Comparison of ENCODE assay signal across 11 mouse cellular contexts in the genomic region with DNA sequence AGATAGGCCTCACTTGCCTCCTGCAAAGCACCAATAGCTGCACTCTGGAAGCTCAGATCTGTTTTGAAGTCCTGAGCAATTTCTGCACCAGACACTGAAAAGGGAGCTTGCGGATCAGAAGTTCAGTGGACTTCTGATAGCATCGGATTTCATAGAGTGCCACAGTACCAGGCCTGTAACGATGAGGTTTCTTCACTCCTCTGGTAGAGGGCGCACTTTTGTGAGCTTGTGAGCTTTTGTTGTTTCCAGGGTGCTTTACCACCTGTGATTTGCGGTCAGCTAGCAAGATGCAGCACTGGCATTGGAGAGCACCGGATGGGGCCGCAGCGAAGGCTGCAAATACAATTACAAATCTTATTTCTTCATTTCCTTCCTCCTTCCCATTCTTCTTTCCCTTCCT. TPM values are rescaled to one million over a fixed set of nuclear protein-coding genes. Genes with fewer than 3 reads are reported as not detected.
DNase-seq lines count a peak whose midpoint lies in the region; ATAC-seq and TF ChIP-seq lines count a peak whose summit lies in the region.
"Had no signal": no experiment of that assay in that cellular context is flagged by ENCODE, and none has a peak within 500 bp of the region (broad histone marks: within the 10 kb centered on the region; RNA-seq: fewer than 3 reads in every experiment).

No protein-coding gene starts in this region.

- DNase-seq in B cell, adult 2 months: peak; percentile 64 to 66
- peak; percentile 57 for DNase-seq in lung, postnatal 36 days
- DNase-seq in cerebellum, adult 18-20 months: no peak
- no peak for DNase-seq in adrenal gland, adult 8-10 months

- no peak overlapping the region for H3K27ac ChIP-seq in intestine, postnatal 0 days (ENCODE audit: low read depth, low read length)
- no peak overlapping the region for H3K27ac ChIP-seq in intestine, embryonic 15.5 days
- H3K27ac ChIP-seq in bone marrow, adult 2 months (ENCODE audit: control insufficient read depth, insufficient read depth, low read depth, low read length, poor library complexity): no peak overlapping the region
- no peak overlapping the region for H3K27ac ChIP-seq in hindbrain, embryonic 12.5 days

- H3K27me3 ChIP-seq in intestine, postnatal 0 days (replicated peaks; ENCODE audit: control insufficient read depth, insufficient read depth, low read length): peaks cover 47% of the 10 kb centered on the region
- H3K27me3 ChIP-seq in intestine, embryonic 15.5 days (replicated peaks): peaks cover 32% of the 10 kb centered on the region
- peaks cover 47% of the 10 kb centered on the region for H3K27me3 ChIP-seq in hindbrain, embryonic 12.5 days

- H3K9me3 ChIP-seq in intestine, postnatal 0 days (ENCODE audit: control insufficient read depth): no peaks in the 10 kb centered on the region
- no peaks in the 10 kb centered on the region for H3K9me3 ChIP-seq in intestine, embryonic 15.5 days
- no peaks in the 10 kb centered on the region for H3K9me3 ChIP-seq in hindbrain, embryonic 12.5 days (replicated peaks)
- H3K9me3 ChIP-seq: G1E had no signal

- no peak overlapping the region for H3K9ac ChIP-seq in intestine, postnatal 0 days (ENCODE audit: low read depth, low read length)
- H3K9ac ChIP-seq in intestine, embryonic 15.5 days: no peak overlapping the region
- no peak overlapping the region for H3K9ac ChIP-seq in hindbrain, embryonic 12.5 days

- no peaks in the 10 kb centered on the region for H3K4me1 ChIP-seq in intestine, postnatal 0 days (replicated peaks; ENCODE audit: control insufficient read depth, insufficient read depth, low read length)
- no peaks in the 10 kb centered on the region for H3K4me1 ChIP-seq in intestine, embryonic 15.5 days (replicated peaks)
- H3K4me1 ChIP-seq in bone marrow, adult 2 months (ENCODE audit: control insufficient read depth, insufficient read depth, low read length): no peaks in the 10 kb centered on the region; the same call in 1 of the 2 replicates
- H3K4me1 ChIP-seq in hindbrain, embryonic 12.5 days: no peaks in the 10 kb centered on the region

- no peak for TF ChIP-seq POLR2A in bone marrow, adult 2 months (IDR thresholded peaks at IDR 0.05; ENCODE audit: borderline replicate concordance, control insufficient read depth, low read depth, low read length)

- 16% methylated on average over 8 of the region's 8 CpGs for WGBS in intestine, postnatal 0 days
- 17% methylated on average over 8 of the region's 8 CpGs for WGBS in intestine, embryonic 15.5 days
- 10% methylated on average over 8 of the region's 8 CpGs for WGBS in bone marrow, adult 2 months
- 14% methylated on average over 8 of the region's 8 CpGs for WGBS in hindbrain, embryonic 12.5 days

- no peak overlapping the region for H3K4me2 ChIP-seq in intestine, postnatal 0 days (replicated peaks; ENCODE audit: low read depth)
- no peak overlapping the region for H3K4me2 ChIP-seq in intestine, embryonic 15.5 days (replicated peaks)
- H3K4me2 ChIP-seq in hindbrain, embryonic 12.5 days (replicated peaks): no peak overlapping the region

- ATAC-seq in intestine, postnatal 0 days: no peak
- ATAC-seq in intestine, embryonic 15.5 days: no peak
- ATAC-seq in hindbrain, embryonic 12.5 days (ENCODE audit: low FRiP score): no peak

- TF ChIP-seq CTCF in intestine, postnatal 0 days (IDR thresholded peaks at IDR 0.05; ENCODE audit: low read depth): peak; percentile 61
- 0 out of 2 replicates have a peak, but pooled peaks have one; percentile 6 for TF ChIP-seq CTCF in bone marrow, adult 2 months (IDR thresholded peaks at IDR 0.05; ENCODE audit: control insufficient read depth, insufficient read depth, low read length)

- no peak overlapping the region for H3K4me3 ChIP-seq in intestine, postnatal 0 days (ENCODE audit: low read depth, low read length)
- H3K4me3 ChIP-seq in intestine, embryonic 15.5 days (replicated peaks): no peak overlapping the region
- H3K4me3 ChIP-seq in bone marrow, adult 2 months (replicated peaks; ENCODE audit: control insufficient read depth, low read depth, low read length): no peak overlapping the region
- no peak overlapping the region for H3K4me3 ChIP-seq in hindbrain, embryonic 12.5 days

- H3K36me3 ChIP-seq in intestine, postnatal 0 days (ENCODE audit: control insufficient read depth, insufficient read depth): no peaks in the 10 kb centered on the region
- H3K36me3 ChIP-seq in intestine, embryonic 15.5 days: no peaks in the 10 kb centered on the region
- H3K36me3 ChIP-seq in hindbrain, embryonic 12.5 days: no peaks in the 10 kb centered on the region
- H3K36me3 ChIP-seq: G1E had no signal

RNA-seq across cellular contexts. Expression of gene Rpp21, which starts 30.9 kb away (rescaled TPM):
- 103 and 110 TPM in 2 replicates for polyA plus RNA-seq in intestine, postnatal 0 days (2015; fragmentation: Nextera tagmentation; extraction: Ambion mirVana)
- polyA plus RNA-seq in intestine, embryonic 15.5 days (2015; fragmentation: Nextera tagmentation; extraction: Ambion mirVana): 124 and 141 TPM in 2 replicates
- polyA plus RNA-seq in bone marrow, adult 2 months (2011; ENCODE audit: insufficient read depth, insufficient read length, low replicate concordance, missing spikeins): 53.7 and 117 TPM in 2 replicates
- total RNA-seq in adrenal gland, adult 8-10 months (2022): 10 to 100 TPM; 38.8 to 46.8 (median 43.4) TPM
- polyA plus RNA-seq in hindbrain, embryonic 12.5 days (2016; fragmentation: Nextera tagmentation; extraction: Ambion mirVana): 75.5 and 89.2 TPM in 2 replicates

RNA-seq across cellular contexts. Expression of gene H2-T3, which starts 36.8 kb away (rescaled TPM):
- 53.3 and 65.3 TPM in 2 replicates for polyA plus RNA-seq in intestine, postnatal 0 days (2015; fragmentation: Nextera tagmentation; extraction: Ambion mirVana)
- 24.3 and 30.1 TPM in 2 replicates for polyA plus RNA-seq in intestine, embryonic 15.5 days (2015; fragmentation: Nextera tagmentation; extraction: Ambion mirVana)
- polyA plus RNA-seq in bone marrow, adult 2 months (2011; ENCODE audit: insufficient read depth, insufficient read length, low replicate concordance, missing spikeins): 0.80 TPM in 1 of 2 replicates, not detected in the other
- total RNA-seq in adrenal gland, adult 8-10 months (2022): not detected
- not detected in 2 replicates for polyA plus RNA-seq in hindbrain, embryonic 12.5 days (2016; fragmentation: Nextera tagmentation; extraction: Ambion mirVana)
- total RNA-seq: layer of hippocampus, adult 8-10 months had no signal
- polyA plus RNA-seq: G1E; heart, postnatal 0 days had no signal

RNA-seq across cellular contexts. Expression of gene Trim39, which starts 45.1 kb away (rescaled TPM):
- polyA plus RNA-seq in intestine, postnatal 0 days (2015; fragmentation: Nextera tagmentation; extraction: Ambion mirVana): 4.2 and 5.7 TPM in 2 replicates
- 12.5 and 13.6 TPM in 2 replicates for polyA plus RNA-seq in intestine, embryonic 15.5 days (2015; fragmentation: Nextera tagmentation; extraction: Ambion mirVana)
- 23.5 and 42.2 TPM in 2 replicates for polyA plus RNA-seq in bone marrow, adult 2 months (2011; ENCODE audit: insufficient read depth, insufficient read length, low replicate concordance, missing spikeins)
- total RNA-seq in adrenal gland, adult 8-10 months (2022): 10 to 100 TPM; 17.9 to 32.7 (median 23.6) TPM
- polyA plus RNA-seq in hindbrain, embryonic 12.5 days (2016; fragmentation: Nextera tagmentation; extraction: Ambion mirVana): 26.0 and 28.6 TPM in 2 replicates

RNA-seq across cellular contexts. Expression of gene Gm8909, which starts 58.6 kb away (rescaled TPM):
- polyA plus RNA-seq in intestine, postnatal 0 days (2015; fragmentation: Nextera tagmentation; extraction: Ambion mirVana): 28.7 and 31.1 TPM in 2 replicates
- 1.2 and 2.2 TPM in 2 replicates for polyA plus RNA-seq in intestine, embryonic 15.5 days (2015; fragmentation: Nextera tagmentation; extraction: Ambion mirVana)
- polyA plus RNA-seq in bone marrow, adult 2 months (2011; ENCODE audit: insufficient read depth, insufficient read length, low replicate concordance, missing spikeins): 3.0 TPM in 1 of 2 replicates, not detected in the other
- 1 to 10 TPM in 1 of 4 experiments, under 1 TPM in 1, not detected in 2; 0.40 to 1.2 TPM for total RNA-seq in adrenal gland, adult 8-10 months (2022)
- polyA plus RNA-seq in hindbrain, embryonic 12.5 days (2016; fragmentation: Nextera tagmentation; extraction: Ambion mirVana): not detected in 2 replicates
- total RNA-seq: G1E; layer of hippocampus, adult 8-10 months had no signal
- polyA plus RNA-seq: G1E; heart, postnatal 0 days had no signal

RNA-seq across cellular contexts. Expression of gene H2-M10.2, which starts 59.4 kb away (rescaled TPM):
- not detected in 2 replicates for polyA plus RNA-seq in intestine, postnatal 0 days (2015; fragmentation: Nextera tagmentation; extraction: Ambion mirVana)
- not detected in 2 replicates for polyA plus RNA-seq in intestine, embryonic 15.5 days (2015; fragmentation: Nextera tagmentation; extraction: Ambion mirVana)
- not detected in 2 replicates for polyA plus RNA-seq in bone marrow, adult 2 months (2011; ENCODE audit: insufficient read depth, insufficient read length, low replicate concordance, missing spikeins)
- total RNA-seq in adrenal gland, adult 8-10 months (2022): not detected
- polyA plus RNA-seq in hindbrain, embryonic 12.5 days (2016; fragmentation: Nextera tagmentation; extraction: Ambion mirVana): 0.19 TPM in 1 of 2 replicates, not detected in the other
- total RNA-seq: G1E; layer of hippocampus, adult 8-10 months had no signal
- polyA plus RNA-seq: G1E; heart, postnatal 0 days had no signal

Comparison
In these comparisons a context has a peak if more than half of its experiments do, and no peak if none do; other contexts are left out.
1. DNase-seq: peak in B cell, adult 2 months (2 of 2) and lung, postnatal 36 days (single experiment); none in cerebellum, adult 18-20 months (0 of 2) and adrenal gland, adult 8-10 months (single experiment).
2. RNA of gene H2-T3, which starts 36.8 kb away (polyA plus RNA-seq): 53.3 to 65.3 TPM in intestine, postnatal 0 days and 24.3 to 30.1 TPM in intestine, embryonic 15.5 days; 0.80 TPM in bone marrow, adult 2 months and not detected in hindbrain, embryonic 12.5 days; every median in the first group is over 10 times any median in the second.